In the genomic region with DNA sequence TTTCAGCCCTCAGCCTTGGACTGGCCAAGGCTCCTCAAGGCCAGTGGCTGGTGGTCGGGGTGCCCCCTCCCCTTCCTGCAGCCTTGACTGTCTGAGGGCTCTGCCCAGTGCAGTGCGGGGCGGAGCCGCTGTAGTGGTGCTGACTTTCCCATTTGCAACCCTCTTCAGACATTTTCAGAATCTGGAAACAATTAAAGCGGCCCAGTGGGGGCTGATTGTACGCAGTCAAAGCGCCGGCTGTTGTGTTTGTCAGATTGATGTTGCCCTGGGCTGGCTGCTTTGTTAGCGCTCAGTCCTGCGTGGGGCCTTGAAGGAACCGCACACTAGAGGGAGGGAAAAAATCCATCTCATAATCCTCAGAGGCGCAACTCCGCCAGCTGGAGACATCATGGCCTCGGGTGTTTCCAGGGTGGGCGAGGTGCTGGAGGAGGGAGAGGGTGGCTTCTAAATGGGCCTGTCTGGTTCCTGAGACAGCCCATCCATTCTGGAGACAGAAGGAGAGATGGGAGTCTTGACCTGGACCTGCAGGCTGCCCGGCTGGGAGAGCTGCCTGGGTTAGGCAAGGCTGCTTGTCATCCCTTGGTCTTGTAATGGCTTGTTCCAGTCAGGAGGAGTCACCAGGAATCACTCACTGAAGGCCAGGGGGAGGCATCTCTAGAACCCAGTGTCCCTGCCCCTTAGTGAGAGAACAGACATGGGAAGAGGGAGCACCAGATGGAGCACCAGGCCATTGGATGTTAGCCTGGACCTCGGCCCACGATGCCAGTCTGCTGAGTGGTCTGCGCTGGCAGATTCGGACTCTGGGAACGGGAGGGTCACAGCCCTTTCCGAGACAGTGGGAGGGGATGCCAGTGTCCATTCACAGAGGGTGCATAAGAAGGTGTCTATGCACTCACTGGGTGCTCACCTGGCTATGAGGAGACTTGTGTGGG, we compare ENCODE assay signal across 8 mouse cellular contexts.
DNase-seq lines count a peak whose midpoint lies in the region; ATAC-seq and TF ChIP-seq lines count a peak whose summit lies in the region.

No protein-coding gene starts in this region.

- H3K27me3 ChIP-seq in lung, embryonic 15.5 days = no peaks in the 10 kb centered on the region
- H3K27me3 ChIP-seq in lung, postnatal 0 days (replicated peaks; ENCODE audit: insufficient read depth, low read length) = no peaks in the 10 kb centered on the region
- H3K27me3 ChIP-seq in forebrain, embryonic 11.5 days (ENCODE audit: control insufficient read depth, insufficient read depth, low read length) = peaks cover 8% of the 10 kb centered on the region
- H3K27me3 ChIP-seq in limb, embryonic 13.5 days = no peaks in the 10 kb centered on the region
- no peaks in the 10 kb centered on the region for H3K27me3 ChIP-seq in stomach, embryonic 15.5 days (replicated peaks)

- WGBS in lung, embryonic 15.5 days = 53% methylated on average over 22 of the region's 22 CpGs
- WGBS in lung, postnatal 0 days = 59% methylated on average over 22 of the region's 22 CpGs
- WGBS in forebrain, embryonic 11.5 days = 29% methylated on average over 22 of the region's 22 CpGs
- WGBS in limb, embryonic 13.5 days = 25% methylated on average over 22 of the region's 22 CpGs
- 47% methylated on average over 22 of the region's 22 CpGs for WGBS in stomach, embryonic 15.5 days

- no peak for TF ChIP-seq EP300 in lung, postnatal 0 days (IDR thresholded peaks at IDR 0.05)

- no peaks in the 10 kb centered on the region for H3K9me3 ChIP-seq in lung, embryonic 15.5 days
- H3K9me3 ChIP-seq in lung, postnatal 0 days (ENCODE audit: low read length) = no peaks in the 10 kb centered on the region
- H3K9me3 ChIP-seq in forebrain, embryonic 11.5 days (ENCODE audit: control insufficient read depth, low read length) = no peaks in the 10 kb centered on the region
- H3K9me3 ChIP-seq in limb, embryonic 13.5 days = no peaks in the 10 kb centered on the region
- no peaks in the 10 kb centered on the region for H3K9me3 ChIP-seq in stomach, embryonic 15.5 days

- no peak overlapping the region for H3K4me2 ChIP-seq in lung, embryonic 15.5 days
- no peak overlapping the region for H3K4me2 ChIP-seq in lung, postnatal 0 days (replicated peaks; ENCODE audit: low read depth, low read length)
- 0 out of 2 replicates have a peak overlapping the region, but pooled peaks have one; percentile 15 for H3K4me2 ChIP-seq in forebrain, embryonic 11.5 days (ENCODE audit: low read depth, low read length, severe bottlenecking)
- H3K4me2 ChIP-seq in limb, embryonic 13.5 days (replicated peaks) = peak overlapping the region; percentile 35
- H3K4me2 ChIP-seq in stomach, embryonic 15.5 days = no peak overlapping the region

- ATAC-seq in lung, embryonic 15.5 days (ENCODE audit: borderline replicate concordance, extremely low read depth, low FRiP score, low TSS enrichment) = no peak
- ATAC-seq in lung, postnatal 0 days = no peak
- ATAC-seq in forebrain, embryonic 11.5 days (replicated peaks; ENCODE audit: low FRiP score) = peak; percentile 56
- ATAC-seq in limb, embryonic 13.5 days (ENCODE audit: low FRiP score, low read depth) = peak; percentile 68
- ATAC-seq in stomach, embryonic 15.5 days (ENCODE audit: insufficient read depth, low FRiP score, low read depth) = no peak
- no peak for ATAC-seq in granulocyte monocyte progenitor cell, adult 5-6 weeks (replicated peaks; ENCODE audit: poor library complexity, severe bottlenecking)
- no peak for ATAC-seq in megakaryocyte progenitor cell, adult 5-6 weeks (replicated peaks; ENCODE audit: poor library complexity)

- peaks cover 63% of the 10 kb centered on the region for H3K4me1 ChIP-seq in lung, embryonic 15.5 days
- H3K4me1 ChIP-seq in lung, postnatal 0 days (ENCODE audit: insufficient read depth, low read depth, low read length) = no peaks in the 10 kb centered on the region
- peaks cover 68% of the 10 kb centered on the region for H3K4me1 ChIP-seq in forebrain, embryonic 11.5 days (replicated peaks; ENCODE audit: control insufficient read depth, insufficient read depth, low read length)
- peaks cover 84% of the 10 kb centered on the region for H3K4me1 ChIP-seq in limb, embryonic 13.5 days
- peaks cover 49% of the 10 kb centered on the region for H3K4me1 ChIP-seq in stomach, embryonic 15.5 days

- DNase-seq in lung, postnatal 0 days (ENCODE audit: low spot score) = no peak
- peak; percentile 76 for DNase-seq in forebrain, embryonic 11.5 days (ENCODE audit: low spot score)
- DNase-seq in layer of hippocampus, adult 9-11 months = no peak

- H3K36me3 ChIP-seq in lung, embryonic 15.5 days = no peaks in the 10 kb centered on the region
- H3K36me3 ChIP-seq in lung, postnatal 0 days (ENCODE audit: insufficient read depth, low read length) = no peaks in the 10 kb centered on the region
- no peaks in the 10 kb centered on the region for H3K36me3 ChIP-seq in forebrain, embryonic 11.5 days (ENCODE audit: control insufficient read depth, insufficient read depth, low read length)
- no peaks in the 10 kb centered on the region for H3K36me3 ChIP-seq in limb, embryonic 13.5 days
- H3K36me3 ChIP-seq in stomach, embryonic 15.5 days = no peaks in the 10 kb centered on the region

- H3K4me3 ChIP-seq in lung, embryonic 15.5 days = no peak overlapping the region
- H3K4me3 ChIP-seq in lung, postnatal 0 days (ENCODE audit: low read depth, low read length) = no peak overlapping the region
- no peak overlapping the region for H3K4me3 ChIP-seq in forebrain, embryonic 11.5 days (ENCODE audit: low read depth, low read length)
- 0 out of 2 replicates have a peak overlapping the region, but pooled peaks have one; percentile 7 for H3K4me3 ChIP-seq in limb, embryonic 13.5 days
- no peak overlapping the region for H3K4me3 ChIP-seq in stomach, embryonic 15.5 days (replicated peaks)

- H3K27ac ChIP-seq in lung, embryonic 15.5 days = peak overlapping the region; percentile 47
- H3K27ac ChIP-seq in lung, postnatal 0 days (ENCODE audit: low read length) = no peak overlapping the region
- peak overlapping the region; percentile 83 for H3K27ac ChIP-seq in forebrain, embryonic 11.5 days (ENCODE audit: low read depth, low read length)
- H3K27ac ChIP-seq in limb, embryonic 13.5 days = peak overlapping the region; percentile 89
- H3K27ac ChIP-seq in stomach, embryonic 15.5 days = peak overlapping the region; percentile 68

- no peak for TF ChIP-seq CTCF in lung, postnatal 0 days (IDR thresholded peaks at IDR 0.05)

- H3K9ac ChIP-seq in lung, embryonic 15.5 days = no peak overlapping the region
- no peak overlapping the region for H3K9ac ChIP-seq in lung, postnatal 0 days (replicated peaks; ENCODE audit: low read depth)
- H3K9ac ChIP-seq in forebrain, embryonic 11.5 days (ENCODE audit: low read length) = peak overlapping the region; percentile 2; the same call in 1 of the 2 replicates
- peak overlapping the region; percentile 45; the same call in 1 of the 2 replicates for H3K9ac ChIP-seq in limb, embryonic 13.5 days
- no peak overlapping the region for H3K9ac ChIP-seq in stomach, embryonic 15.5 days

Comparison
In these comparisons a context has a peak if more than half of its experiments do, and no peak if none do; other contexts are left out.
1. ATAC-seq: peak in forebrain, embryonic 11.5 days (single experiment) and limb, embryonic 13.5 days (single experiment); none in lung, embryonic 15.5 days (single experiment), lung, postnatal 0 days (single experiment), stomach, embryonic 15.5 days (single experiment), granulocyte monocyte progenitor cell, adult 5-6 weeks (single experiment) and megakaryocyte progenitor cell, adult 5-6 weeks (single experiment).
2. H3K4me2 ChIP-seq: peak in forebrain, embryonic 11.5 days (single experiment) and limb, embryonic 13.5 days (single experiment); none in lung, embryonic 15.5 days (single experiment), lung, postnatal 0 days (single experiment) and stomach, embryonic 15.5 days (single experiment).
3. H3K9ac ChIP-seq: peak in forebrain, embryonic 11.5 days (single experiment) and limb, embryonic 13.5 days (single experiment); none in lung, embryonic 15.5 days (single experiment), lung, postnatal 0 days (single experiment) and stomach, embryonic 15.5 days (single experiment).